Comparison of ENCODE assay signal across 8 mouse cellular contexts in genomic region chr8:85526105-85526504, GRCm38 (mm10). TPM values are rescaled to one million over a fixed set of nuclear protein-coding genes. Genes with fewer than 3 reads are reported as not detected.
DNase-seq lines count a peak whose midpoint lies in the region; ATAC-seq and TF ChIP-seq lines count a peak whose summit lies in the region.

No protein-coding gene starts in this region.

- H3K27ac ChIP-seq in liver, postnatal 0 days (ENCODE audit: low read depth), result no peak overlapping the region; the same call in 1 of the 2 replicates

- no peaks in the 10 kb centered on the region for H3K9me3 ChIP-seq in liver, postnatal 0 days (ENCODE audit: low read length)

- no peak overlapping the region for H3K4me3 ChIP-seq in liver, postnatal 0 days (ENCODE audit: low read depth, low read length)

- no peak overlapping the region for H3K4me2 ChIP-seq in liver, postnatal 0 days (ENCODE audit: low read depth, low read length)

- H3K27me3 ChIP-seq in liver, postnatal 0 days (ENCODE audit: insufficient read depth, low read length), result no peaks in the 10 kb centered on the region

- ATAC-seq in common myeloid progenitor, adult 5-6 weeks (replicated peaks; ENCODE audit: low read depth, poor library complexity, severe bottlenecking), result peak; percentile 92
- 0 out of 2 replicates have a peak, but pooled peaks have one; percentile 24 for ATAC-seq in liver, postnatal 0 days

- H3K9ac ChIP-seq in liver, postnatal 0 days (replicated peaks), result no peak overlapping the region

- no peak for TF ChIP-seq EP300 in liver, postnatal 0 days (IDR thresholded peaks at IDR 0.05; ENCODE audit: low read depth)

- DNase-seq in adrenal gland, adult (ENCODE audit: inconsistent age in 2 of 2, low spot score in 1 of 2), result peak; percentile 48 to 81
- no peak for DNase-seq in adrenal gland, postnatal 4 days (ENCODE audit: low spot score in 2 of 2)
- DNase-seq in ovary, postnatal 36 days (ENCODE audit: low spot score), result peak; percentile 63
- no peak for DNase-seq in ovary, postnatal 10 days (ENCODE audit: low spot score)
- peak; percentile 28 for DNase-seq in hindlimb bud, embryonic 11.5 days (ENCODE audit: extremely low spot score, low read depth, low spot score)
- peak; percentile 67 for DNase-seq in liver, postnatal 0 days
- peak; percentile 74 for DNase-seq in right cerebral cortex, postnatal 4 days

- WGBS in liver, postnatal 0 days (ENCODE audit: insufficient replicate concordance), result 26% methylated on average over 6 of the region's 6 CpGs

- H3K4me1 ChIP-seq in liver, postnatal 0 days (ENCODE audit: insufficient read depth), result peaks cover 3% of the 10 kb centered on the region; the same call in 1 of the 2 replicates

- H3K36me3 ChIP-seq in liver, postnatal 0 days (replicated peaks; ENCODE audit: insufficient read depth, low read length), result peaks cover 16% of the 10 kb centered on the region

- TF ChIP-seq CTCF in liver, postnatal 0 days (IDR thresholded peaks at IDR 0.05; ENCODE audit: low read depth), result peak; percentile 93

RNA-seq across cellular contexts. Expression of gene Dnaja2, which starts 29.0 kb away (rescaled TPM):
- total RNA-seq in adrenal gland, postnatal 4 days (2021), result 100 to 1,000 TPM; 140 to 159 TPM
- total RNA-seq in common myeloid progenitor, adult 5-6 weeks (2017), result 111 and 117 TPM in 2 replicates
- polyA plus RNA-seq in liver, postnatal 0 days (2015; fragmentation: Nextera tagmentation; extraction: Ambion mirVana), result 82.9 and 89.2 TPM in 2 replicates

RNA-seq across cellular contexts. Expression of gene Gpt2, which starts 33.7 kb away (rescaled TPM):
- 10 to 100 TPM; 53.9 to 63.7 TPM for total RNA-seq in adrenal gland, postnatal 4 days (2021)
- total RNA-seq in common myeloid progenitor, adult 5-6 weeks (2017), result 1.1 and 3.7 TPM in 2 replicates
- 11.1 and 14.4 TPM in 2 replicates for polyA plus RNA-seq in liver, postnatal 0 days (2015; fragmentation: Nextera tagmentation; extraction: Ambion mirVana)

Comparison
In these comparisons a context has a peak if more than half of its experiments do, and no peak if none do; other contexts are left out.
1. DNase-seq: peak in adrenal gland, adult (2 of 2), ovary, postnatal 36 days (single experiment), hindlimb bud, embryonic 11.5 days (single experiment), liver, postnatal 0 days (single experiment) and right cerebral cortex, postnatal 4 days (single experiment); none in adrenal gland, postnatal 4 days (0 of 2) and ovary, postnatal 10 days (single experiment).
2. RNA of gene Gpt2, which starts 33.7 kb away (total RNA-seq): 53.9 to 63.7 TPM in adrenal gland, postnatal 4 days; 1.1 to 3.7 TPM in common myeloid progenitor, adult 5-6 weeks; every median in the first group is over 10 times any median in the second.